Mouse (Mus musculus): ENCODE measurements at regions not wholly inside any gene's neighbourhood (a gene's known extent, or its start where the extent isn't known, plus 50 kb on each side); places are given as distances from the start of the nearest gene placed in this dataset.

- no peak for DNase-seq
Observed at GRCm38 (mm10) chr4:114720696-114721095, 100.8 kb upstream of the Gm12830 start.

GRCm38 (mm10) chr4:114721386-114721785, 100.1 kb upstream of the Gm12830 start:
- no peak for DNase-seq

GRCm38 (mm10) chr4:114728235-114729000, 93.1 kb upstream of the Gm12830 start:
- DNase-seq = no peak

- no peak for DNase-seq
Observed at GRCm38 (mm10) chr4:114733256-114734004, 88.1 kb upstream of the Gm12830 start.

GRCm38 (mm10) chr4:114738903-114739667, 82.4 kb upstream of the Gm12830 start:
- DNase-seq = no peak

GRCm38 (mm10) chr4:114748131-114748530, 73.4 kb upstream of the Gm12830 start:
- DNase-seq = no peak

GRCm38 (mm10) chr4:114759837-114760236, 61.7 kb upstream of the Gm12830 start:
- no peak for DNase-seq

- no peak for DNase-seq
Observed at GRCm38 (mm10) chr4:114766643-114767393, 54.7 kb upstream of the Gm12830 start.
